Mouse (Mus musculus) ES-Bruce4 (cell line): Measurements from ENCODE around the gene Alcam.

Source experiments
- CTCF ChIP-seq: IDR thresholded peaks from one replicate; pipeline ENCODE4 v1.8.1; 2011; ENCODE audit warnings: low read depth, low read length
- EP300 ChIP-seq: IDR thresholded peaks from 2 replicates; pipeline ENCODE4 v1.6.1; 2011; ENCODE audit warnings: low read depth, low read length; ENCODE audit not compliant: insufficient read depth

DNA sequence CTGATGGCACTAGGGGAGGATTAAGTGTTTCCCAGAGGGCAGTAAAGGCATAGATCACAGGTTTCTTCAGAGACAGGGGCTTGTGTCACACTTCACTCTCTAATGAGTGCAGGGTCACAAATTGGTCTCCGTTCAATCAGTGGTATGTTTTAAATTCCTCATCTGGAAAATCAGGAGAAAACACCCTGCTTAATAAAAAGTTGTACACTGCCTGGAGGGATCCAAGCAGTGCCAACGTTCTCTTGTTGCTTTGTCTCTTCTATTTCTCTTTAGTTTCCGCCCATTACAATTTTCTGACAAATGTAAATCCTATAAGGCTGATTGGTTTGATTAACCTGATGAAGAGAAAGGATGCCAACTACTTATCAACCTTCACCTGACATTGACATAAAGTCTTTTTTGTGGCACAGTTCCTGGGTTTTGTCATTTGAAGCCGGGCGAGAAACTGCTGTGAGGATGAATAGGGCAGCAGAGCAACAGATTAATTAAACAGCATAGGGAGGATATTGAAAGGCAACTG is 67.0 kb downstream of the Alcam start:
- TF ChIP-seq EP300 (no peak), CTCF (no peak)
